Mouse (Mus musculus): ENCODE results near the gene Phactr3.

DNA sequence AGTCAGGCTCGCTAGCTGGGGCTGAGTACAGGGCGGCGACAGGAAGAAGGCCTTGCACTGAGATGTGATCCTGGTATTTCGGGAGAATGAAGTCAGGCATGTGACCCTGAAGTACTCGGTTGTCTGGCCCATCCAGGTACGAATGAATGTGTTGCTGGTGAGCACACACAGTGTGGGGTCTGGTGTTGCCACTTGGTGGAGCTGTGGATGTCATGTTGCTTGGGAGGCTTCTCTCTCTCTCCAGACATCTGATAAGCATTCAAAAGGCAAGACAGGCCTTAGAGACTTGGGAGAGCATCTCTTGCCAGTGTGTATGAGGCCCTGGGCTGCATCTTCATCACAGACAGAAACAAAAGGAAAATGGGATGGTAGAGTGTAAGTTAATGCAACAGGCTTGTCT lies 77.3 kb downstream of the Phactr3 start:
- TF ChIP-seq POLR2A (IDR thresholded peaks at IDR 0.05; ENCODE audit: borderline replicate concordance, extremely low read depth, low read depth, low read length) (no peak), CTCF (IDR thresholded peaks at IDR 0.05; ENCODE audit: insufficient read depth, low read length) (no peak)

Measured in lung, adult 2 months (tissue).